Mouse (Mus musculus) limb, embryonic 13.5 days (tissue): ENCODE data around the gene Surf6. TPM values are rescaled to one million over a fixed set of nuclear protein-coding genes. Genes with fewer than 3 reads are reported as not detected.
A peak's percentile ranks its signal among the peaks of the same experiment; 100 is the strongest.

ENCODE experiments used
- ATAC-seq: fragments of 200-750 bp; cut with Nextera tagmentation; 2 replicates; pipeline ENCODE4 v1.8.0; 2017; ENCODE audit warnings: low read depth, moderate number of reproducible peaks, moderate TSS enrichment; ENCODE audit not compliant: low FRiP score
- H3K27ac ChIP-seq: fragments of 300-500 bp; sonication (generic); 2 replicates; pipeline ENCODE4 v1.5.1; 2015; ENCODE audit warnings: inconsistent platforms, mild to moderate bottlenecking, moderate library complexity
- H3K27me3 ChIP-seq: fragments of 300-500 bp; sonication (generic); 2 replicates; pipeline ENCODE4 v1.6.1; 2015; ENCODE audit warnings: mild to moderate bottlenecking, inconsistent platforms
- H3K36me3 ChIP-seq: fragments of 300-500 bp; sonication (generic); 2 replicates; pipeline ENCODE4 v1.6.1; 2015; ENCODE audit warnings: inconsistent platforms, mild to moderate bottlenecking, moderate library complexity
- H3K4me1 ChIP-seq: fragments of 300-500 bp; sonication (generic); 2 replicates; pipeline ENCODE4 v1.6.1; 2015; ENCODE audit warnings: inconsistent platforms
- H3K4me2 ChIP-seq: fragments of 300-500 bp; sonication (generic); replicated peaks from 2 replicates; pipeline ENCODE4 v1.6.1; 2015; ENCODE audit warnings: inconsistent platforms, mild to moderate bottlenecking, moderate library complexity
- H3K4me3 ChIP-seq: fragments of 300-500 bp; sonication (generic); 2 replicates; pipeline ENCODE4 v1.5.1; 2015; ENCODE audit warnings: moderate library complexity, mild to moderate bottlenecking, inconsistent platforms
- H3K9ac ChIP-seq: fragments of 300-500 bp; sonication (generic); 2 replicates; pipeline ENCODE4 v1.6.1; 2015; ENCODE audit warnings: mild to moderate bottlenecking, inconsistent platforms
- H3K9me3 ChIP-seq: fragments of 300-500 bp; sonication (generic); 2 replicates; pipeline ENCODE4 v1.6.1; 2016; ENCODE audit warnings: inconsistent platforms
- WGBS: fragments of 180-500 bp; shearing (Covaris S2); methylation state at CpG from one replicate; pipeline ENCODE4 v1.1.7; 2015; 5-methylcytosine and 5-hydroxymethylcytosine counted together
- polyA plus RNA-seq: library from polyadenylated mRNA; unstranded; fragments of >200 nt; fragmentation: Nextera tagmentation; extraction: Ambion mirVana; gene quantifications from 2 replicates; pipeline ENCODE4 v1.2.1, GENCODE M21; 2015

The Surf6 gene
- polyA plus RNA-seq, 1 experiment from 2014 or later: 30.7 TPM

DNA sequence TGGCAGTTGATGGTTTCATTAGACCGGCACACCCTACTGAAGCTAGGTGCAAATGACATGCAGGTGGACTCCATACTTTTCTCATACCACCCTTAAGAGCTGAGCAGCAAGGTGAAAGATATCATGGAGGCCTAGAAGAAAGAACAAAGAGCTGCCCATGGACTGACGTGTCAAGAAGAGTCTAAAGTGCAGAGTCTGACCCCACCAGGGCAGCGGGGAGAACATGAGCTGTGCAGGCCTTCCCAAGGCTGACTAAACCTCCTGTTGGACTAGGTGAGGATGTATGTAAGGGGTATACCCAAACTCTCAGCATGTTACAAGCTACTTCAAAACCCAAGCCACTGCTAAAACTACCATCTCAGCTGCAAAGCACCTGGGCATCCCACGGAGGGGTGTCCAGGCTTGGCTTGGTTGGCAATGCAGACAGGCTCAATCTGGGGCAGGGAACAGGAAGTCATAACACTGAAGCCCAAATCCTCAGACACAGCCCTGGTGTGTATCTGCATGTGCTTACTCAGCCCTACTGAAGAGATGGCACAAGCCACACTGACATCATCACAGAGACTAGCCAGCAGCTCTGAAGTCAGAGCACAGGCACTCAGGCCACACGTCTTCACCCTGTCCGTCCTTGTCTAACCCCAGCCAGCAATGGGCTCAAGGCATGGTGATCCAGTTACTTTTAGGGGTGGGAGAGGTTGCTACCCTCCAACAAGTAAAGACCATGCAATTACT lies 25.2 kb upstream of the Surf6 start:
- no peak for ATAC-seq
- H3K4me2 ChIP-seq: no peak overlapping the region
- no peaks in the 10 kb centered on the region for H3K27me3 ChIP-seq
- peaks cover 42% of the 10 kb centered on the region for H3K4me1 ChIP-seq
- WGBS: 90% methylated on average over 6 of the region's 6 CpGs
- no peak overlapping the region for H3K4me3 ChIP-seq
- peak overlapping the region; percentile 15; the same call in 1 of the 2 replicates for H3K9ac ChIP-seq
- peaks cover 87% of the 10 kb centered on the region for H3K36me3 ChIP-seq
- H3K9me3 ChIP-seq: no peaks in the 10 kb centered on the region
- no peak overlapping the region for H3K27ac ChIP-seq

DNA sequence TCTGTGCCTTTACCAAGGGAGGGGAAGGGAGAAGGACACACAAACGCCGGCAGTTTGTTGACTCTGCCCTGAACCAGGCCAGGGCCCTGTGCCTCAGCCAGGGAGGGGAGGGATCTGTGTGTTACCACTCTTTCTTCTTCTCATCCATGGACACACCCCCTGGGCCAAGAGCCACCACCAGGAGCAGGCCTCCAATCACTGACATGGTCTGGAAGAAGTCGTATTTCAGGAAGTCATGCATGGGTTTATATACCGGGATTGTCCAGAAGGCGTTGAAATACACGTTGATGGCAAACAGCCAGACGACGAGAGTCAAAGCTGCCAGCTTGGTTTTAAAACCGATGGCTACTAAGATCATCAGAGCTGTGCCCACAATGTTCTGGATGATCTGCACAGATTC lies 19.1 kb upstream of the Surf6 start:
- Histone ChIP-seq H3K9me3 (no peaks in the 10 kb centered on the region), H3K36me3 (peaks cover 91% of the 10 kb centered on the region), H3K27me3 (no peaks in the 10 kb centered on the region), H3K4me3 (no peak overlapping the region), H3K4me1 (peaks cover 15% of the 10 kb centered on the region), H3K9ac (no peak overlapping the region), H3K4me2 (no peak overlapping the region), H3K27ac (no peak overlapping the region)
- 70% methylated on average over 9 of the region's 9 CpGs for WGBS
- no peak for ATAC-seq

DNA sequence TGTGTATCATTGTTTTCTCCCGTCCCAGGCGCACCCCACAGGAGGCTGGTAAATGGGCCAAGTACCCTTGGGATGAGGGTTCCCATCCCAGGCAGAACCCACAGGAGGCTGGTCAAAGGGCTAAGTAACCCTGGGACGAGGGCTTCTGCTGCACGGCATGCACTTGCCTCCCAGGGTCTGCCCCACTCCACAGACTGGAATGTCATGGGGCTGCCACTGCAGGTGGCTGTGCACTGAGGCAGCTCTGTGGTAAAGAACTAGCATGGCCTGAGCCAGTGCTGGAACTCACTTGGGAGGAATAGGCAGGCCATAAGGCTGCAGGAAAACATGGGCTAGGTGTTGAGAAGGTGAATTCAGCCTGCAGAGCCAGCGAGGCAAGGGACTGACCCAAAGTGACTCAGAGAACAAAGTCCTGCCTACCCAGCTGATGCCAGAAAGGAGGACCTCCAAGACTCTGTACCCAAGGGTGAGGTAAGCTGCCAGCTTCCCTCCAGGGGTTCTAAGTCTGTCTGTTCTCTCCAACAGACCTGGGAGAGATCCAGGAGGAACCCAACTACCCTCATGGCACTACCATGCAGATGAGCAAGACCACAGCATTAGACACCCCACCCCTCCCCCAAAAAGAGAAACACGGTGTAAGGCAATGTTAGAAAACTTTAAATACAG lies 17.6 kb upstream of the Surf6 start:
- Histone ChIP-seq H3K36me3 (peaks cover 76% of the 10 kb centered on the region), H3K27me3 (no peaks in the 10 kb centered on the region), H3K4me1 (peaks cover 23% of the 10 kb centered on the region), H3K9ac (no peak overlapping the region), H3K9me3 (no peaks in the 10 kb centered on the region), H3K27ac (no peak overlapping the region; the same call in 1 of the 2 replicates), H3K4me3 (no peak overlapping the region), H3K4me2 (no peak overlapping the region)
- WGBS: 85% methylated on average over 6 of the region's 6 CpGs
- no peak for ATAC-seq

DNA sequence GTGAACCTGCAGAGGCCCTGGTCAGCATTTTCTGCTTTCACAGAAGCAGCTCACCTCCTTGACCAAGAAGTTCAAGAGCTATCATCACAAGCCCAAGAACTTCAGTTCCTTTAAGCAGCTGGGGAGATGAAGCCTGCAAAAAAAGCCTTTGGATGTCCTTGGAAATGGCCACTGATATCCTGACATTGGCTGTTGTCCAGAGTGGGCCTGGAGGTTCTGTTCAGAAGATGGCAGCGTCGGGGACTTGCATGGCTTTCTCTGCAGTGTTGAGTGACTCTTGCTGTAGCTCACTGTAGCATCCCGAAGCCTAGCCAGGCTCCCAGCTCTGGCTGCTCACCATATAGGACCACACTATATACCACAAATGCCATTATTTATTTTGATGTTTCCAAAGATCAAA lies 17.0 kb upstream of the Surf6 start:
- H3K27me3 ChIP-seq: no peaks in the 10 kb centered on the region
- peaks cover 70% of the 10 kb centered on the region for H3K36me3 ChIP-seq
- no peak overlapping the region for H3K9ac ChIP-seq
- no peak for ATAC-seq
- H3K27ac ChIP-seq: no peak overlapping the region
- H3K9me3 ChIP-seq: no peaks in the 10 kb centered on the region
- H3K4me3 ChIP-seq: no peak overlapping the region
- WGBS: 85% methylated on average over 3 of the region's 3 CpGs
- peaks cover 29% of the 10 kb centered on the region for H3K4me1 ChIP-seq
- no peak overlapping the region for H3K4me2 ChIP-seq

DNA sequence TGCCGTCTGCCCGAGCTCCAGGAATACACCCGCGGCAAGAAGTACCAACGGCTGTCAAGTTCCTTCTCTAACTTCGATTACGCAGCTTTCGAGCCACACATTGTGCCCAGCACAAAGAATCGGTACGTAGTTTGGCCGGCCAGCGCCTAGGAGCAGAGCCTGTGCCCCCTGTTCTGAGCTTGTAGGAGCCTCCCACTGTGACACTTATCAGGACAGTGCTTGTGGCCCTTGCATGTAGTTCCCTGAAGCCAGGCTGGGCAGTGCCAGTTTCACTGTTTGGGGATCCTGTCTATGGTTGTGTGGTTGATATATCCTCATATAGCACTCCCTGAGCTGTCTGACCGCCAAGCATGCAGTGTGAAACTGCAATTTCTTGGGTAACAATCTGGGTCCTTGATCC lies 14.1 kb upstream of the Surf6 start:
- peak overlapping the region; percentile 87 for H3K9ac ChIP-seq
- peaks cover 45% of the 10 kb centered on the region for H3K4me1 ChIP-seq
- ATAC-seq: no peak
- no peaks in the 10 kb centered on the region for H3K9me3 ChIP-seq
- 2% methylated on average over 13 of the region's 13 CpGs for WGBS
- peaks cover 70% of the 10 kb centered on the region for H3K36me3 ChIP-seq
- no peaks in the 10 kb centered on the region for H3K27me3 ChIP-seq
- peak overlapping the region; percentile 98 for H3K4me2 ChIP-seq
- peak overlapping the region; percentile 69; the same call in 1 of the 2 replicates for H3K27ac ChIP-seq
- peak overlapping the region; percentile 68 for H3K4me3 ChIP-seq

DNA sequence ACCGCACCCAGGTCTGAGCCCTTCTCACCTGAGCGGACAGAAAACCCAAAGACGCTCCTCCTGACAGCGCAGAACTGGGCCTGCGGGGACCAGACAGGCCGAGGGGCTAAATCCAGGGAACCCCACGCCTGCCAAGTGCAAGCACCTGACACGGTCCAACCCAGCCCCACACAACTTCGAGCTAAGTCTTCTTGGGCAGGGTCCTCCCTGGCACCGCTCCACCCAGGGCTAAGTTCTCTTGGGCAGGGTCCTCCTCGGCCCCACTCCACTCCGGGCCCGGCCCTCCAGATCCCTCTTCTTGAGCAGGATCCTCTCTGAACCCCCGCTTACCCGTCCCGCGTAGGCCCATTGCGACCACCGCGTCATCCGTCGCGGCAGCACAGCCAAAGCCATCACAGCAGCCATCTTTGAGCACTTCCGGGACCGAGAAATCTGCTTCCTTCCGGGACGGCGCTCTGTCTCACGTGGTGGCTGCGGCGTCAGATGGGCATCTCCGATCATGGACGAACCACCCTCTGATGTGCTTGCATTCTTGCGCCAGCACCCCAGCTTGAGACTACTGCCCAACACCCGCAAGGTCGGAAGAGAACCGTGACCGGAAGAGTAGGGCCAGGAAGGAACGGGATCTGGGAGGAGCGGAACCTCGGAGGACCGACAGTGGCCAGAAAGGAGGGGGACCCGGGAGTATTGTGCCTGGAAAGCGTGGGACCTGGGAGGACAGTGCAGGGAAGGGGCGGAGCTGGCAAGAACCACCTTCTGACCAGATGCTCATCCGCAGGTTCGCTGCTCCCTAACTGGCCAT lies 13.4 kb upstream of the Surf6 start, which contains the start of the genes Surf2 and Surf1:
Gene Surf2 (plus strand): TSS at position 441 of the 802 bp plus-strand sequence.
Gene Surf1 (minus strand): TSS at position 604 of the 802 bp plus-strand sequence.
- H3K9me3 ChIP-seq: no peaks in the 10 kb centered on the region
- ATAC-seq: peak; percentile 75

DNA sequence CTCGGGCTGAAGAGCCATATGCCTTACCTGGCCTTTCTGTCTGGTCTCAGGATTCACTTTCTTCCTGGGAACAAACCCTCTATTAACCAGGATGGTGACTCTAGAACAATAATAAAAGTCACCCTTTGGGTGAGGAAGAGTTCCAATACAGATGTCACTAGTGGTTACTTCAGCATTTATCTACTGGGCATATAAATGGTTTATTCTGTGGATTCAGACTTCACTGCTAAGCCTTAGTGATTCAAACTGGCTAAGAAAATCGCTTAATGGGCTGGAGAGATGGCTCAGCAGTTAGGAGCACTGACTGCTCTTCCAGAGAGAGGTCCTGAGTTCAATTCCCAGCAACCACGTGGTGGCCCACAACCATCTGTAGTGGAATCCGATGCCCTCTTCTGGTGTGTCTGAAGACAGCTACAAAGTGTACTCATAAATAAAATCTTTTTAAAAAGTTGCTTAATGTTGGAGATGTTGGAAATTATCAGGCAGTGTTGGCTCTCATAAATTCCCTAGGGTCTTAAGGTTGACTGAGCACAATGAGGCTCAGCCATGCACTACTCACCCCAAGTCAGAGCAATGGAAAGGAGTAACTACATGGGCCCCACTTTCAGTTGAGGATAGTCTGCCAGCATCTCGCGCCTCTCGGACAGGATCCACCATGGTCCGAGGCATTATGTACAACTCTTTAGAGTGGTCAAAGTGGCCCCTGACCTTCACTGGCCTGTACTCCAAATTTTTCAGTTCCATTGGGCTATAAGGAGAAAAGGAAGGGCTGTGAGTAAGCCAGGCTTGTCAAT lies 11.7 kb upstream of the Surf6 start:
- Histone ChIP-seq H3K9ac (no peak overlapping the region), H3K9me3 (no peaks in the 10 kb centered on the region), H3K4me2 (peak overlapping the region; percentile 98), H3K4me3 (peak overlapping the region; percentile 68; the same call in 1 of the 2 replicates), H3K36me3 (peaks cover 50% of the 10 kb centered on the region), H3K27me3 (no peaks in the 10 kb centered on the region), H3K4me1 (peaks cover 51% of the 10 kb centered on the region), H3K27ac (no peak overlapping the region)
- 55% methylated on average over 8 of the region's 8 CpGs for WGBS
- no peak for ATAC-seq

More for the DNA sequence above, 13.4 kb upstream of the Surf6 start, which contains the start of the genes Surf2 and Surf1:
- WGBS: 2% methylated on average over 47 of the region's 47 CpGs
- Histone ChIP-seq H3K27ac (peak within 1 kb of the TSS; percentile 69; the same call in 1 of the 2 replicates), H3K4me1 (peaks cover 47% of the 10 kb centered on the region), H3K9ac (peak within 1 kb of the TSS; percentile 87), H3K4me2 (peak within 1 kb of the TSS; percentile 98), H3K36me3 (peaks cover 68% of the 10 kb centered on the region), H3K4me3 (peak within 1 kb of the TSS; percentile 68), H3K27me3 (no peaks in the 10 kb centered on the region)

DNA sequence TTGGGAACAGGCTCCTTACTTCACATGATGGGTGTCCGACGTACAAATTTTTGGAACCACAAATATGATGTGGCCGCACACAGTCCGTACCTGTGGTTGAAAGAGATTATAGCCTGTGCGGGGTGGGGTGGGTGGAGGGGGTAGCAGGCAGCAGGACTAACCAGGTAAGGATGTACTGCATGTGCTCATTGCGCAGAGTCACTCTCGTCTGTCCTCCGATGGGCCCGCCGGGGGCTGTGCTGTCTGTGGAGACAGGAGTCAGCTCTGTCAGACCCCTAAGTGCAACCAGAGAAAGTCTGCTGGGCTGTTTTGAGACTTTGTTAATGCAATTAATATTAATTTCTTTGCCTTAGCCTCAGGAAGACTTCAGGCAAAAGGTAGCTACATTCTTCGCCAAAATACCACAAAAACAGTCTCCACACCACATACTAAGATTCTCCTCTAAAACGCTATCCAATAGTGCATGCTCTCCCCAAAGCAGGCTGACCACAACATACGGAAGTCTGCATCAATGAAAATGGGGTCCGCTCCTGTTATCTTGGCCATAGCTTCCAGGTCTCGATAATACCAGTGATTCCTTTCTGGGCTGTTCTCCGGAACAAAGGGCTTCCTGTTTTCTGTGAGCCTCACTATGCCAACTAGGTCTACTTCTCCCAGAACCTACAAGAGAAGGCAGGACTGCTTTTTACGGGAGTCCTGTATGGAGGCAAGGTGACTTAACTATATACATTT lies 10.9 kb upstream of the Surf6 start:
- no peaks in the 10 kb centered on the region for H3K9me3 ChIP-seq
- WGBS: 83% methylated on average over 17 of the region's 17 CpGs
- H3K4me1 ChIP-seq: peaks cover 59% of the 10 kb centered on the region
- no peak overlapping the region for H3K4me3 ChIP-seq
- peaks cover 44% of the 10 kb centered on the region for H3K36me3 ChIP-seq
- H3K27ac ChIP-seq: no peak overlapping the region
- ATAC-seq: no peak
- H3K4me2 ChIP-seq: no peak overlapping the region
- no peaks in the 10 kb centered on the region for H3K27me3 ChIP-seq
- no peak overlapping the region for H3K9ac ChIP-seq

DNA sequence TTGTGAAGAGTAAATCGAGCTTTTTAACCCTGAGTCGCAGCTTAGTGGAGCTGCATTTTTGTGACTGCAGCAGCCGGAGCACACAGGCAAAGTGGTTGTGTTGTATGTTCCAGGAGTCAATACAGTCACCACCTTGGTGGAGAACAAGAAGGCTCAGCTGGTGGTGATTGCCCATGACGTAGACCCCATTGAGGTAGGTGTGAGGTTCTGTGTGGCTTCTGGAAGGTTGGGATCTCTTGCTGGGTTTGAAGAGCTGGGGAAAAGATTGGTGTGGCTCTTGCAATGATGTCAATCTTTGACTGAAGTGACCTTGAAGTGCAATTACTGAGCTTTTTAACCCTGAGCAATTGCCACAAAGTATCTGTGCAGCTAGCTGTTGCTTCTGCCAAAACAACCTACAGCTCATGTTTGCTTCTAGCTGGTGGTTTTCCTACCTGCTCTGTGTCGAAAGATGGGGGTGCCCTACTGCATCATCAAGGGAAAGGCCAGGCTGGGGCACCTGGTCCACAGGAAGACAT lies 9.6 kb upstream of the Surf6 start:
- H3K4me1 ChIP-seq: peaks cover 53% of the 10 kb centered on the region
- no peak for ATAC-seq

DNA sequence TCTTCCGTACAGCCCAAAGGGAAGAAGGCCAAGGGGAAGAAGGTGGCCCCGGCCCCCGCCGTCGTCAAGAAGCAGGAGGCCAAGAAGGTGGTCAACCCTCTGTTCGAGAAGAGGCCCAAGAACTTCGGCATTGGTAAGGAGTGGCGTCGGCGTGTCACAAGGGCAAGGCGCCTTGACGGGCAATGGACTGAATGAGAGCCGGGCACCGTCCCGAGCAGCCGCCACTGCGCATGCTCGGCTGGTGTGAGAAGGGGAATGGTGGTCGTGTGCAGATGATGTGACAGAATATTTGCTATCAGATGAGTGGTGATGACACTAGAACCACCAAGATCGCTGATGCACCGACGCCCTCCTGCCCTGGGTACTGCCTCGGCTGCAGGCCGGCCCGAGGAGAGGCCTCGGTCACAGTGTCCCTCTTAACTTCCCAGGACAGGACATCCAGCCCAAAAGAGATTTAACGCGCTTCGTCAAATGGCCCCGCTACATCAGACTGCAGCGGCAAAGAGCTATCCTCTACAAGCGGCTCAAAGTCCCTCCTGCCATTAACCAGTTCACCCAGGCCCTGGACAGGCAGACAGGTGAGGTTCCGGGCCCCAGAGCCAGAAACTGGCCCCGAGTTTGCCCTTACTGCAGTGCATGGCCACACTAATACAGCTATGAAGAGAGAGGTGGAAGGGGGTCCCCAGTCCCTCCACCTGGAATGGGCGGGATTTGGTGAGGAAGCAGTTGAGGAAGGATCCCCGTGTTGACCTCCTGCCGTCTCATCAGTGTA lies 8.5 kb upstream of the Surf6 start:
- peak; percentile 41 for ATAC-seq
- Histone ChIP-seq H3K4me3 (peak overlapping the region; percentile 91), H3K4me2 (peak overlapping the region; percentile 100), H3K9me3 (no peaks in the 10 kb centered on the region), H3K36me3 (peaks cover 59% of the 10 kb centered on the region), H3K27ac (peak overlapping the region; percentile 93), H3K4me1 (peaks cover 45% of the 10 kb centered on the region), H3K9ac (peak overlapping the region; percentile 100), H3K27me3 (no peaks in the 10 kb centered on the region)
- under 1% methylated on average over 37 of the region's 37 CpGs for WGBS

More for the DNA sequence above, 9.6 kb upstream of the Surf6 start:
- Histone ChIP-seq H3K4me2 (peak overlapping the region; percentile 100), H3K27me3 (no peaks in the 10 kb centered on the region), H3K9me3 (no peaks in the 10 kb centered on the region), H3K27ac (no peak overlapping the region), H3K36me3 (peaks cover 47% of the 10 kb centered on the region), H3K4me3 (peak overlapping the region; percentile 91), H3K9ac (peak overlapping the region; percentile 100)
- WGBS: 66% methylated on average over 5 of the region's 5 CpGs
